Mouse (Mus musculus) thymus, adult 2 months (tissue): ENCODE data around the gene Smyd5.

Source experiments
- CTCF ChIP-seq: fragments of 200-500 bp; IDR thresholded peaks from 2 replicates; pipeline ENCODE4 v1.5.1; 2012; ENCODE audit warnings: mild to moderate bottlenecking, control low read depth, low read length, moderate library complexity, borderline replicate concordance; ENCODE audit not compliant: control insufficient read depth, poor library complexity, insufficient read depth; ENCODE audit errors: extremely low read depth
- POLR2A ChIP-seq: fragments of 200-500 bp; IDR thresholded peaks from 2 replicates; pipeline ENCODE4 v1.6.1; 2012; ENCODE audit warnings: mild to moderate bottlenecking, low read length, control low read depth, moderate library complexity; ENCODE audit not compliant: control insufficient read depth, poor library complexity, insufficient read depth; ENCODE audit errors: extremely low read depth

GRCm38 (mm10) chr6:85475581-85475980 lies 43.8 kb downstream of the Smyd5 start:
- no peak for TF ChIP-seq CTCF
- TF ChIP-seq POLR2A = no peak
